Mouse (Mus musculus) CH12.LX (cell line): ENCODE results near the gene 1700012B09Rik. TPM values are rescaled to one million over a fixed set of nuclear protein-coding genes. Genes with fewer than 3 reads are reported as not detected.

Source experiments
- DNase-seq: peaks from one replicate; pipeline ENCODE4 v3.0.0-alpha.2; 2013; ENCODE audit errors: extremely low read depth
- H3K27ac ChIP-seq: 2 replicates; pipeline ENCODE4 v1.5.1; 2012; ENCODE audit warnings: low read depth, mild to moderate bottlenecking, control low read depth, moderate library complexity; ENCODE audit not compliant: insufficient read depth
- H3K27me3 ChIP-seq: replicated peaks from 2 replicates; pipeline ENCODE3; 2012; ENCODE audit warnings: inconsistent platforms
- H3K36me3 ChIP-seq, 2 experiments: replicated peaks in 1 of 2; 2 replicates each; pipeline versions ENCODE3 to v1.6.1; 2012; ENCODE audit warnings: inconsistent platforms in 1 of 2, low read length in 1 of 2, mild to moderate bottlenecking in 1 of 2, mixed read lengths in 1 of 2, moderate library complexity in 1 of 2; ENCODE audit not compliant: control insufficient read depth in 1 of 2, insufficient read depth in 1 of 2
- H3K4me1 ChIP-seq, 2 experiments: 2 replicates each; pipeline ENCODE4 v1.6.1; 2012; ENCODE audit warnings: inconsistent platforms in 1 of 2, moderate library complexity in 1 of 2; ENCODE audit not compliant: insufficient read depth in 2 of 2, control insufficient read depth in 1 of 2
- H3K4me2 ChIP-seq: 2 replicates; pipeline ENCODE4 v1.6.1; 2012; ENCODE audit warnings: low read depth, mild to moderate bottlenecking, control low read depth; ENCODE audit not compliant: poor library complexity, insufficient read depth, severe bottlenecking
- H3K4me3 ChIP-seq, 3 experiments: fragments of 150-350 bp in 1 of 3; sonication (generic) in 1 of 3; replicated peaks in 1 of 3; 2 replicates each; pipeline versions ENCODE3 to v1.5.1; 2011 to 2012; ENCODE audit warnings: low read depth in 2 of 3, low read length in 2 of 3, mild to moderate bottlenecking in 2 of 3, moderate library complexity in 2 of 3, control low read depth in 1 of 3, improper control_type of control experiment in 1 of 3, inconsistent platforms in 1 of 3, mixed read lengths in 1 of 3; ENCODE audit not compliant: poor library complexity in 1 of 3
- H3K79me2 ChIP-seq: replicated peaks from 2 replicates; pipeline ENCODE4 v1.6.1; 2012; ENCODE audit warnings: mild to moderate bottlenecking, moderate library complexity; ENCODE audit not compliant: control insufficient read depth, poor library complexity, insufficient read depth, severe bottlenecking; ENCODE audit errors: extremely low read depth
- H3K9ac ChIP-seq: 2 replicates; pipeline ENCODE4 v1.6.1; 2012; ENCODE audit warnings: low read depth, mild to moderate bottlenecking, control low read depth, moderate library complexity; ENCODE audit not compliant: insufficient read depth
- H3K9me3 ChIP-seq: replicated peaks from 2 replicates; pipeline ENCODE3; 2012; ENCODE audit warnings: low read length, inconsistent platforms, mixed read lengths
- BHLHE40 ChIP-seq: IDR thresholded peaks from 2 replicates; pipeline ENCODE4 v1.6.1; 2011; ENCODE audit warnings: mild to moderate bottlenecking, low read depth, low read length, improper control_type of control experiment
- EP300 ChIP-seq: IDR thresholded peaks from 2 replicates; pipeline ENCODE4 v1.6.1; 2011; ENCODE audit warnings: low read length, improper control_type of control experiment
- GABPA ChIP-seq: IDR thresholded peaks from 2 replicates; pipeline ENCODE4 v1.6.1; 2012; ENCODE audit warnings: low read depth, low read length, improper control_type of control experiment, inconsistent platforms; ENCODE audit not compliant: insufficient replicate concordance
- KAT2A ChIP-seq: IDR thresholded peaks from 2 replicates; pipeline ENCODE4 v1.6.1; 2012; ENCODE audit warnings: low read length, improper control_type of control experiment, inconsistent platforms; ENCODE audit not compliant: insufficient replicate concordance
- MEF2A ChIP-seq: IDR thresholded peaks from 2 replicates; pipeline ENCODE4 v1.6.1; 2014; ENCODE audit warnings: low read depth, mild to moderate bottlenecking, inconsistent platforms, low read length, improper control_type of control experiment, borderline replicate concordance
- MYC ChIP-seq: IDR thresholded peaks from 2 replicates; pipeline ENCODE4 v1.6.1; 2011; ENCODE audit warnings: low read depth, mild to moderate bottlenecking, improper control_type of control experiment, low read length
- PAX5 ChIP-seq: IDR thresholded peaks from 2 replicates; pipeline ENCODE4 v1.6.1; 2012; ENCODE audit warnings: low read length, inconsistent platforms, mixed read lengths
- RAD21 ChIP-seq: IDR thresholded peaks from 2 replicates; pipeline ENCODE4 v1.6.1; 2011; ENCODE audit warnings: low read depth, mild to moderate bottlenecking, low read length, improper control_type of control experiment, moderate library complexity
- RCOR1 ChIP-seq: conservative IDR thresholded peaks from 2 replicates; pipeline ENCODE4 v1.6.1; 2012; ENCODE audit warnings: low read depth, mild to moderate bottlenecking, inconsistent platforms, low read length, improper control_type of control experiment
- SIN3A ChIP-seq: IDR thresholded peaks from 2 replicates; pipeline ENCODE4 v1.6.1; 2012; ENCODE audit warnings: low read length, improper control_type of control experiment, inconsistent platforms
- ZC3H11A ChIP-seq: IDR thresholded peaks from 2 replicates; pipeline ENCODE4 v1.6.1; 2012; ENCODE audit warnings: low read depth, mild to moderate bottlenecking, inconsistent platforms, low read length, improper control_type of control experiment
- dilution Hi-C: fragments of 300-500 bp; cut with MboI; formaldehyde crosslinking; loops from 2 replicates; pipeline ENCODE4 v1.14.3; 2020; ENCODE audit warnings: low sequenced_read_pairs; ENCODE audit not compliant: extremely low pct_unique_long_range_greater_than_20kb, extremely low pct_ligation_motif_present
- in situ Hi-C: fragments of 300-500 bp; cut with MboI; formaldehyde crosslinking; loops from 3 replicates; pipeline ENCODE4 v1.14.3; 2019; ENCODE audit warnings: low sequenced_read_pairs, low pct_ligation_motif_present, low pct_unique_long_range_greater_than_20kb, mixed read lengths
- polyA plus RNA-seq: library from polyadenylated mRNA; unstranded; fragments of >175 nt; gene quantifications from 2 replicates; pipeline ENCODE4 v1.2.1, GENCODE M21; 2012; ENCODE audit warnings: low read depth; ENCODE audit not compliant: insufficient read length
- total RNA-seq, 2 experiments: library from RNA; depleted of rRNA; stranded (reverse); fragments of 300-350 nt in 1 of 2; fragments of >200 nt in 1 of 2; gene quantifications; 2 replicates each; pipeline ENCODE4 v1.2.3; 2012 to 2014

The 1700012B09Rik gene
- total and polyA plus RNA-seq, 3 experiments: not detected

DNA sequence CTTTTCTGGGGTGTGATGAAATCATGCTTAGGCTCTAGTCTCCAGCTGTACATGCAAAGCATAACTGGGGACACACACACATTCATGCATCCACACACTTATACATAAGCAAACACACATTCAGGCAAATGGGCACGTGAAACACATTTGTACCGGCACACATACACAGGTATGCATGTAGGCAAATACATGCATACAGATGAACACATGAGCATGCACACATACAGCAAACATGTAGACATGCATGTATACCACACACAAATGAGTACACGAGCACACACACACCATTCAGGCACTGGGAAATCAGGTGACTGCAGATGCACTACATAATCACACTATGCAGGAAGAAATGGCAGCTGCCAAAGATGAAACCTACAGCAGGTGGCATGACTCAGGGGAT, 59.9 kb downstream of the 1700012B09Rik start:
- no peaks in the 10 kb centered on the region for H3K27me3 ChIP-seq
- no peaks in the 10 kb centered on the region for H3K79me2 ChIP-seq
- H3K4me3 ChIP-seq: no peak overlapping the region
- H3K9ac ChIP-seq: no peak overlapping the region
- H3K4me1 ChIP-seq: peaks cover under 1 to 2% of the 10 kb centered on the region in 2 experiments; a peak in 1 of 4 replicates
- TF ChIP-seq RCOR1: no peak
- TF ChIP-seq EP300: no peak
- TF ChIP-seq ZC3H11A: no peak
- TF ChIP-seq BHLHE40: no peak
- no peak for TF ChIP-seq MYC
- no peak for TF ChIP-seq PAX5
- TF ChIP-seq SIN3A: no peak
- TF ChIP-seq RAD21: no peak
- no peak for TF ChIP-seq GABPA
- no peak for TF ChIP-seq KAT2A
- no peak for TF ChIP-seq MEF2A
- dilution Hi-C loops: no loop called here
- H3K36me3 ChIP-seq: no peaks in the 10 kb centered on the region
- in situ Hi-C loops: no loop called here
- no peak for DNase-seq
- no peaks in the 10 kb centered on the region for H3K9me3 ChIP-seq
- H3K4me2 ChIP-seq: no peak overlapping the region
- H3K27ac ChIP-seq: no peak overlapping the region

Other genes with a start within 250 kb of the 1700012B09Rik start
- 0.80 and 0.93 TPM in 2 replicates for gene Amotl1, start 126.0 kb downstream of the 1700012B09Rik start, total RNA-seq (2012; rRNA removed)
- 1.2 and 1.5 TPM in 2 replicates for gene Amotl1, start 126.0 kb downstream of the 1700012B09Rik start, total RNA-seq (2014; rRNA removed)
- 2.7 and 3.3 TPM in 2 replicates for gene Amotl1, start 126.0 kb downstream of the 1700012B09Rik start, polyA plus RNA-seq
- gene Piwil4, start 30.3 kb downstream of the 1700012B09Rik start, total RNA-seq (2012; rRNA removed): 0.04 TPM in 1 of 2 replicates, not detected in the other
- not detected in 2 replicates for gene Piwil4, start 30.3 kb downstream of the 1700012B09Rik start, total RNA-seq (2014; rRNA removed)
- 0.11 TPM in 1 of 2 replicates, not detected in the other for gene Piwil4, start 30.3 kb downstream of the 1700012B09Rik start, polyA plus RNA-seq
- not detected in 2 replicates for gene Fut4, start 18.6 kb downstream of the 1700012B09Rik start, total RNA-seq (2012; rRNA removed)
- gene Fut4, start 18.6 kb downstream of the 1700012B09Rik start, total RNA-seq (2014; rRNA removed): not detected in 2 replicates
- gene Fut4, start 18.6 kb downstream of the 1700012B09Rik start, polyA plus RNA-seq: not detected in 2 replicates
- gene Mre11a, start 13.6 kb upstream of the 1700012B09Rik start, total RNA-seq (2012; rRNA removed): 27.7 and 34.8 TPM in 2 replicates
- gene Mre11a, start 13.6 kb upstream of the 1700012B09Rik start, total RNA-seq (2014; rRNA removed): 45.7 and 51.6 TPM in 2 replicates
- gene Mre11a, start 13.6 kb upstream of the 1700012B09Rik start, polyA plus RNA-seq: 47.3 and 49.3 TPM in 2 replicates
- 33.8 and 34.5 TPM in 2 replicates for gene Ankrd49, start 13.8 kb upstream of the 1700012B09Rik start, total RNA-seq (2012; rRNA removed)
- gene Ankrd49, start 13.8 kb upstream of the 1700012B09Rik start, total RNA-seq (2014; rRNA removed): 62.5 and 72.2 TPM in 2 replicates
- gene Ankrd49, start 13.8 kb upstream of the 1700012B09Rik start, polyA plus RNA-seq: 48.2 and 49.6 TPM in 2 replicates
- gene Gpr83, start 89.2 kb upstream of the 1700012B09Rik start, total RNA-seq (2012; rRNA removed): not detected in 2 replicates
- not detected in 2 replicates for gene Gpr83, start 89.2 kb upstream of the 1700012B09Rik start, total RNA-seq (2014; rRNA removed)
- gene Gpr83, start 89.2 kb upstream of the 1700012B09Rik start, polyA plus RNA-seq: not detected in 2 replicates
- gene Izumo1r, start 132.9 kb upstream of the 1700012B09Rik start, total RNA-seq (2012; rRNA removed): not detected in 2 replicates
- not detected in 2 replicates for gene Izumo1r, start 132.9 kb upstream of the 1700012B09Rik start, total RNA-seq (2014; rRNA removed)
- gene Izumo1r, start 132.9 kb upstream of the 1700012B09Rik start, polyA plus RNA-seq: not detected in 2 replicates